Mouse (Mus musculus) ES-Bruce4 (cell line): Measurements from ENCODE around the gene Ldlrap1.

ENCODE experiments used
- CTCF ChIP-seq: IDR thresholded peaks from one replicate; pipeline ENCODE4 v1.8.1; 2011; ENCODE audit warnings: low read depth, low read length
- EP300 ChIP-seq: IDR thresholded peaks from 2 replicates; pipeline ENCODE4 v1.6.1; 2011; ENCODE audit warnings: low read depth, low read length; ENCODE audit not compliant: insufficient read depth
- POLR2A ChIP-seq: IDR thresholded peaks from one replicate; pipeline ENCODE4 v1.8.1; 2011; ENCODE audit warnings: low read length; ENCODE audit not compliant: insufficient read depth

- no peak for TF ChIP-seq CTCF
- TF ChIP-seq POLR2A = no peak
- no peak for TF ChIP-seq EP300
Observed at GRCm38 (mm10) chr4:134762360-134762759, 5.5 kb downstream of the Ldlrap1 start.
